Mouse (Mus musculus) stomach, embryonic 14.5 days (tissue): Measurements from ENCODE around the gene Sh3d21. TPM values are rescaled to one million over a fixed set of nuclear protein-coding genes. Genes with fewer than 3 reads are reported as not detected.

ENCODE experiments used
- ATAC-seq: fragments of 200-750 bp; cut with Nextera tagmentation; 2 replicates; pipeline ENCODE4 v1.8.0; 2017; ENCODE audit warnings: low read depth, moderate TSS enrichment; ENCODE audit not compliant: insufficient number of reproducible peaks, insufficient read depth, low FRiP score
- H3K27ac ChIP-seq: fragments of 300-500 bp; sonication (generic); 2 replicates; pipeline ENCODE4 v1.5.1; 2014; ENCODE audit warnings: mild to moderate bottlenecking, low read length, moderate library complexity, mixed read lengths
- H3K27me3 ChIP-seq: fragments of 300-500 bp; sonication (generic); 2 replicates; pipeline ENCODE4 v1.6.1; 2014; ENCODE audit warnings: low read length, control low read depth, mixed read lengths; ENCODE audit not compliant: control insufficient read depth, insufficient read depth
- H3K36me3 ChIP-seq: fragments of 300-500 bp; sonication (generic); 2 replicates; pipeline ENCODE4 v1.6.1; 2014; ENCODE audit warnings: mild to moderate bottlenecking, control low read depth, low read length, moderate library complexity, mixed read lengths; ENCODE audit not compliant: control insufficient read depth, insufficient read depth
- H3K4me1 ChIP-seq: fragments of 300-500 bp; sonication (generic); 2 replicates; pipeline ENCODE4 v1.6.1; 2014; ENCODE audit warnings: low read length, control low read depth, mixed read lengths; ENCODE audit not compliant: control insufficient read depth, insufficient read depth
- H3K4me2 ChIP-seq: fragments of 300-500 bp; sonication (generic); replicated peaks from 2 replicates; pipeline ENCODE4 v1.6.1; 2014; ENCODE audit warnings: low read depth, low read length, control low read depth
- H3K4me3 ChIP-seq: fragments of 300-500 bp; sonication (generic); 2 replicates; pipeline ENCODE4 v1.5.1; 2014; ENCODE audit warnings: low read depth, low read length, control low read depth
- H3K9ac ChIP-seq: fragments of 300-500 bp; sonication (generic); replicated peaks from 2 replicates; pipeline ENCODE4 v1.6.1; 2014; ENCODE audit warnings: low read depth, mild to moderate bottlenecking, control low read depth, low read length, moderate library complexity, mixed read lengths
- H3K9me3 ChIP-seq: fragments of 300-500 bp; sonication (generic); 2 replicates; pipeline ENCODE4 v1.6.1; 2016; ENCODE audit warnings: low read depth, low read length, control low read depth; ENCODE audit not compliant: control insufficient read depth
- WGBS: fragments of 180-500 bp; shearing (Covaris S2); extraction: QIAGEN DNeasy Blood & Tissue Kit; methylation state at CpG from one replicate; pipeline ENCODE4 v1.1.7; 2014; 5-methylcytosine and 5-hydroxymethylcytosine counted together
- polyA plus RNA-seq: library from polyadenylated mRNA; unstranded; fragments of >200 nt; fragmentation: Nextera tagmentation; extraction: Ambion mirVana; gene quantifications from 2 replicates; pipeline ENCODE4 v1.2.1, GENCODE M21; 2014

Sh3d21 gene
- polyA plus RNA-seq, 1 experiment from 2014 or later = 7.4 TPM

GRCm38 (mm10) chr4:126105131-126105783 is 58.0 kb downstream of the Sh3d21 start:
- Histone ChIP-seq H3K4me2 (peak overlapping the region; percentile 81), H3K9me3 (no peaks in the 10 kb centered on the region), H3K9ac (no peak overlapping the region), H3K27me3 (no peaks in the 10 kb centered on the region), H3K36me3 (no peaks in the 10 kb centered on the region), H3K27ac (no peak overlapping the region), H3K4me3 (peak overlapping the region; percentile 94; the same call in 1 of the 2 replicates), H3K4me1 (peaks cover 30% of the 10 kb centered on the region)
- 58% methylated on average over 7 of the region's 7 CpGs for WGBS
- ATAC-seq = no peak

GRCm38 (mm10) chr4:126104261-126105075 is 58.8 kb downstream of the Sh3d21 start:
- Histone ChIP-seq H3K9ac (peak overlapping the region; percentile 84), H3K4me3 (peak overlapping the region; percentile 94), H3K4me1 (peaks cover 24% of the 10 kb centered on the region), H3K4me2 (peak overlapping the region; percentile 81), H3K27ac (peak overlapping the region; percentile 74), H3K36me3 (no peaks in the 10 kb centered on the region), H3K27me3 (no peaks in the 10 kb centered on the region), H3K9me3 (no peaks in the 10 kb centered on the region)
- ATAC-seq = peak; percentile 11; the same call in 1 of the 2 replicates
- 2% methylated on average over 34 of the region's 34 CpGs for WGBS

- peak; percentile 94 for ATAC-seq
Measured at GRCm38 (mm10) chr4:126103590-126104068, 59.7 kb downstream of the Sh3d21 start, which contains the start of gene Stk40. Stk40 (plus strand) TSS chr4:126103957.

DNA sequence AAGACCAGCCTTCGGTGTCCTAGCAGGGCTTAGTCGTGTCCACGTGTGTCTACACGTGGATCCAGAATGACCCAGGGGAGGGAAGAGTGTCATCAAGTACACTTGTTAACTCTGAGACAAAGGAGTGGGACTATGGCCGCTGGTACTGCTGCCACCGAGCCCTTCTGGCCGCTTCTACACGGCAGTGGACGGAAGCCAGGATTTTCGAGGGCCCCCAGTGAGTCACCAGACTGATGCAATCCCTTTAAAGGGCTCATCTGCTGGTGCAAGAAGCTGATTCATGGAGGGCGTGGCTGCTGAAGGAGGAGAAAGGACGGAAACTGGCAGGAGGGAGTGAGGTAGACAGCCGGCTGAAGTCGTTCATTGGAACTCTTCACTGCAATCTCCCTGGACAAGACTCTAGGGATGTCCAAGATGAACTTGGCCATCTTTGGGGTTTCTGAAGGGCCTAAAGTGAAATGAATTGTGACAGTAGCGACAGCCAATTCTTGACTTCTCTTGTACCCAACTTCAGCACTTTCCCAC is 60.2 kb downstream of the Sh3d21 start:
- no peaks in the 10 kb centered on the region for H3K27me3 ChIP-seq
- peaks cover 16% of the 10 kb centered on the region for H3K4me1 ChIP-seq
- H3K36me3 ChIP-seq = no peaks in the 10 kb centered on the region
- WGBS = under 1% methylated on average over 15 of the region's 15 CpGs
- peak overlapping the region; percentile 81 for H3K4me2 ChIP-seq
- H3K4me3 ChIP-seq = peak overlapping the region; percentile 94
- peak overlapping the region; percentile 87 for H3K27ac ChIP-seq
- H3K9ac ChIP-seq = peak overlapping the region; percentile 84
- no peaks in the 10 kb centered on the region for H3K9me3 ChIP-seq
- peak; percentile 79 for ATAC-seq

More at GRCm38 (mm10) chr4:126103590-126104068, 59.7 kb downstream of the Sh3d21 start, which contains the start of gene Stk40:
- H3K36me3 ChIP-seq = no peaks in the 10 kb centered on the region
- peaks cover 19% of the 10 kb centered on the region for H3K4me1 ChIP-seq
- peak within 1 kb of the TSS; percentile 81 for H3K4me2 ChIP-seq
- WGBS = under 1% methylated on average over 34 of the region's 34 CpGs
- H3K9ac ChIP-seq = peak within 1 kb of the TSS; percentile 84
- H3K27ac ChIP-seq = peak within 1 kb of the TSS; percentile 87
- H3K9me3 ChIP-seq = no peaks in the 10 kb centered on the region
- no peaks in the 10 kb centered on the region for H3K27me3 ChIP-seq
- H3K4me3 ChIP-seq = peak within 1 kb of the TSS; percentile 94

GRCm38 (mm10) chr4:126102061-126102841 is 61.0 kb downstream of the Sh3d21 start:
- H3K36me3 ChIP-seq = no peaks in the 10 kb centered on the region
- H3K9ac ChIP-seq = 0 out of 2 replicates have a peak overlapping the region, but pooled peaks have one; percentile 84
- peak overlapping the region; percentile 87 for H3K27ac ChIP-seq
- no peak for ATAC-seq
- 42% methylated on average over 7 of the region's 7 CpGs for WGBS
- no peaks in the 10 kb centered on the region for H3K9me3 ChIP-seq
- H3K27me3 ChIP-seq = no peaks in the 10 kb centered on the region
- H3K4me3 ChIP-seq = 0 out of 2 replicates have a peak overlapping the region, but pooled peaks have one; percentile 94
- peak overlapping the region; percentile 81 for H3K4me2 ChIP-seq
- peaks cover 19% of the 10 kb centered on the region for H3K4me1 ChIP-seq

GRCm38 (mm10) chr4:126100764-126101163 is 62.5 kb downstream of the Sh3d21 start:
- Histone ChIP-seq H3K4me2 (no peak overlapping the region), H3K4me1 (peaks cover 21% of the 10 kb centered on the region), H3K36me3 (no peaks in the 10 kb centered on the region), H3K9me3 (no peaks in the 10 kb centered on the region), H3K9ac (no peak overlapping the region), H3K4me3 (no peak overlapping the region), H3K27ac (no peak overlapping the region), H3K27me3 (no peaks in the 10 kb centered on the region)
- 92% methylated on average over 3 of the region's 3 CpGs for WGBS
- no peak for ATAC-seq
